Mouse (Mus musculus) ES-E14 (cell line): ENCODE measurements around the gene Higd1b.
A peak's percentile ranks its signal among the peaks of the same experiment; 100 is the strongest.

Experiments
- CHD2 ChIP-seq: IDR thresholded peaks from 2 replicates; pipeline ENCODE4 v1.6.1; 2014; ENCODE audit warnings: mild to moderate bottlenecking, low read depth, low read length, inconsistent platforms
- HCFC1 ChIP-seq: IDR thresholded peaks from 2 replicates; pipeline ENCODE4 v1.6.1; 2012; ENCODE audit warnings: low read length, inconsistent platforms, borderline replicate concordance; ENCODE audit not compliant: insufficient read depth
- MAFK ChIP-seq: IDR thresholded peaks from 2 replicates; pipeline ENCODE4 v1.6.1; 2014; ENCODE audit warnings: mild to moderate bottlenecking, low read depth, low read length, inconsistent platforms; ENCODE audit not compliant: insufficient read depth
- ZC3H11A ChIP-seq: IDR thresholded peaks from 2 replicates; pipeline ENCODE4 v1.6.1; 2012; ENCODE audit warnings: low read depth, mild to moderate bottlenecking, inconsistent platforms, low read length, borderline replicate concordance
- ZNF384 ChIP-seq: IDR thresholded peaks from 2 replicates; pipeline ENCODE4 v1.6.1; 2012; ENCODE audit warnings: low read depth, low read length, inconsistent platforms

GRCm38 (mm10) chr11:102818121-102819020 lies 17.3 kb upstream of the Higd1b start:
- TF ChIP-seq MAFK, result no peak
- no peak for TF ChIP-seq HCFC1
- TF ChIP-seq CHD2, result no peak
- peak; percentile 71; the same call in 1 of the 2 replicates for TF ChIP-seq ZNF384
- TF ChIP-seq ZC3H11A, result no peak
